Mouse (Mus musculus) embryo, embryonic 11 days (tissue): ENCODE measurements at regions not wholly inside any gene's neighbourhood (a gene's known extent, or its start where the extent isn't known, plus 50 kb on each side); places are given as distances from the start of the nearest gene placed in this dataset.
A peak's percentile ranks its signal among the peaks of the same experiment; 100 is the strongest.

Experiments used
- DNase-seq: peaks from one replicate; pipeline ENCODE4 v3.0.0-alpha.2; 2015

- peak; percentile 14 for DNase-seq
Measured at GRCm38 (mm10) chr4:90437375-90438190, 219.0 kb downstream of the Zfp352 start.

DNA sequence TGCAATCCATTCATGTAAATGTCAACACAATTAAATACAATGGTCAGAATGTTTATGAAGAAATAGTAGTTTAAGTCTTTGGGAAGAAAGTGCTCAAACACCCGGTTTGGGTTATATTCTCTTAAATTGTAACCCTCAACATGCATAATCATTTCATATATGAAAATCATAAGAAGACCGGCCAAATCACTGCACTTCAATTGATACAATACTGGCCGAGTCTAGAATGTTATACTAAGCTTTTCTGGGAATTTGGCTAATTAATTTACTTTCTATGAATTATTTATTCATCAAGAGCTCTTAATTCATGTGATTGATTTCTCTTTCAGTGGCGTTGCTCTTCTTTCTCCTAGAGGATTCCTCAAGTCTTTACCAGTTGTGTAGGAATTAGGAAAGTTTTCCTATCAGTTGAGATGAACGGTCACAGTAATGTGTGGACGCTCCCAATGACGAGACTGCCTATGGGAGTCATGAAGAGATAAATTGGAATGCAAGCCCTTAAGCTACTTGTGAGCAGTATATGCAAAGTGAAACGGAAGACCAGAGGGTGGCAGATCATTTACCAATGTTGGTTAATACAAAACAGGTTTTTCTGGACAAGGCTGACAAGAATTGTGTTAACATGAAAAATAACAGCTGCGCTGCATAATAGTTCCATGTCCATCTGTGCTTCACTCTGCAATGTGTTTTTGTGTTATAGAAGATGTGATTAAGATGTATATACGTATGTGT lies 219.7 kb downstream of the Zfp352 start:
- no peak for DNase-seq

DNA sequence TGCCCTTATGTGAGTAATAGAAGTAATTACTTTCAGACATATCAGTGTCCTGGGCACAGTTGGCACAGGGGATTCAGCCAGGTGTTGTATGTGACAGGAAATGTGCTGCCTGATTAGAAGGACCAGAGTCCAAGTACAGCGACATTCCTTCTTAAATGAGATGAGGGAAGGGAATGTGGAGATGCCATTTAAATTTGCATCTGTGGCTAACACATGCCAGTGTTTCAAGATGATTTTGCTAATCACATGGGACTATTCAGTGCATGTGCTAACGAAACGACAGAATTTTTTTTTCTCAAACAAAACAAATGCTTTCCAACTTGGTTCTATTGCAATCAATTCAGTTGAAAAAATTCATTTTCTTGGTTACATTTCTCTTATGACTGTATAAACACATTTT lies 226.6 kb downstream of the Zfp352 start:
- DNase-seq, result no peak

DNA sequence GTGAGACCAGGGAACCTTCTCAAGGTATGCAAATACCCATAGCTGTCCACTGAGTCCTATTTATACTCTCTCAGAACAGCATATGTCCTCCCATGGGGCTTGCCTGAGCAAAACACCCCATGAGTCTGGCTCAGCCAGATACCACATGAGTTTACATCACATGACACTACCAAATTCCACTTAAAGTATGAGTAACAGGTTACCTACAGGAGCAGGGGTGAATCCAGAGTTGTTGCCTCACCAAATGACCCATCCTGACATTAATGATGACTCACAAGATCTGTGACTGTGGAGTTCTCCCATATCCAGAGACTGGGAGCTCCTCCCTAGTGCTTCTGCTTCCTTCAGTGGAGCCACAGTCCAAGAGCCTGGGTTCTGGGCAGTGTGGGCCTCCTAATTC lies 234.0 kb downstream of the Zfp352 start:
- DNase-seq, result no peak

- no peak for DNase-seq
Measured at GRCm38 (mm10) chr4:90453029-90453428, 234.4 kb downstream of the Zfp352 start.

DNA sequence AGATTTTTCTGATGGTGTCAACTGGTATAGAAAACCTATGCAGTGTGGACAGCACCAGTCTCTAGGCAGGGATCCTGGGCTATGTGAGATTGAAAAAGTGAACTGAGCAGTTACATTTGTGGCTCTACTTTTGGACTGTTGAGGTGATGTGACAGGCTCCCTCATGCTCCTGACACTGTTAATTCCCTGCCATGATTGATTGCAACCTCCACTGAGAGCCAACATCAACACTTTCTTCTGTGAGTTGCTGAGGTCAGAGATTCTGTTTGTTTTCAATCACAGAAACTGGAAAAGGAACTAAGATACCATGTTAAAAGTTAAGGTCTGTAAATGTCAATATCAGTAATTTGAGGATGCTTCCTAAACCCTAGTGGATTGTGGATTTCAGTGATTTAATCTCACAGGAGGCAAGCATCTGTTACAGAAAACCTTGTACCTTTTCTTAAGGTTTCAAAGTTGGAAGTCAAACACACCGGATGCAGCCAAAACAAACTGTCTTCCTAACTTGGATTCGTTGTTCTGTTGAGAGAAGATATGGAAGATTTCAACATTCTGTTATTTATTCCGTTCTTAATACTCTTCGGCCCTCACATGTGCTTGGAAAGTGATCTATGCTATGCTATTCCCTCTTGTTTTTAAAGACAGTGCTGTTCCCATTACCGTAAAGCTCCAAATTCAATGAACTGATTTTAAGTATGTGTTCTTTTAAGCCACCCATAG lies 278.4 kb downstream of the Zfp352 start:
- no peak for DNase-seq
